Mouse (Mus musculus) liver, postnatal 0 days (tissue): ENCODE measurements around the gene Tfdp2. TPM values are rescaled to one million over a fixed set of nuclear protein-coding genes. Genes with fewer than 3 reads are reported as not detected.

Source experiments
- ATAC-seq: fragments of 200-750 bp; cut with Nextera tagmentation; 2 replicates; pipeline ENCODE4 v1.8.0; 2017; ENCODE audit warnings: mild to moderate bottlenecking, moderate library complexity
- DNase-seq: peaks from one replicate; pipeline ENCODE4 v3.0.0-alpha.2; 2016
- H3K27ac ChIP-seq: fragments of 300-500 bp; sonication (generic); 2 replicates; pipeline ENCODE4 v1.5.1; 2014; ENCODE audit warnings: antibody characterized with exemption, moderate library complexity, mild to moderate bottlenecking, low read depth
- H3K27me3 ChIP-seq: fragments of 300-500 bp; sonication (generic); 2 replicates; pipeline ENCODE4 v1.6.1; 2014; ENCODE audit warnings: low read length, control low read depth, mixed read lengths; ENCODE audit not compliant: insufficient read depth
- H3K36me3 ChIP-seq: fragments of 300-500 bp; sonication (generic); replicated peaks from 2 replicates; pipeline ENCODE4 v1.6.1; 2014; ENCODE audit warnings: mild to moderate bottlenecking, control low read depth, low read length, moderate library complexity, mixed read lengths; ENCODE audit not compliant: insufficient read depth
- H3K4me1 ChIP-seq: fragments of 300-500 bp; sonication (generic); 2 replicates; pipeline ENCODE4 v1.6.1; 2014; ENCODE audit warnings: antibody characterized with exemption, mild to moderate bottlenecking, control low read depth; ENCODE audit not compliant: insufficient read depth
- H3K4me2 ChIP-seq: fragments of 300-500 bp; sonication (generic); 2 replicates; pipeline ENCODE4 v1.6.1; 2014; ENCODE audit warnings: low read depth, mild to moderate bottlenecking, low read length, moderate library complexity, mixed read lengths
- H3K4me3 ChIP-seq: fragments of 300-500 bp; sonication (generic); 2 replicates; pipeline ENCODE4 v1.5.1; 2014; ENCODE audit warnings: low read depth, low read length
- H3K9ac ChIP-seq: fragments of 300-500 bp; sonication (generic); replicated peaks from 2 replicates; pipeline ENCODE4 v1.6.1; 2014; ENCODE audit warnings: mild to moderate bottlenecking, moderate library complexity
- H3K9me3 ChIP-seq: fragments of 300-500 bp; sonication (generic); 2 replicates; pipeline ENCODE4 v1.6.1; 2016; ENCODE audit warnings: mild to moderate bottlenecking, control low read depth, low read length, mixed read lengths
- CTCF ChIP-seq: sonication (generic); IDR thresholded peaks from 2 replicates; pipeline ENCODE4 v1.5.1; 2016; ENCODE audit warnings: antibody characterized with exemption, low read depth
- EP300 ChIP-seq: IDR thresholded peaks from 2 replicates; pipeline ENCODE4 v1.6.1; 2016; ENCODE audit warnings: antibody characterized with exemption, low read depth, mild to moderate bottlenecking
- WGBS: fragments of 180-500 bp; shearing (Covaris S2); extraction: QIAGEN DNeasy Blood & Tissue Kit; methylation state at CpG from one replicate; pipeline ENCODE4 v1.1.7; 2014; ENCODE audit not compliant: insufficient replicate concordance; 5-methylcytosine and 5-hydroxymethylcytosine counted together
- polyA plus RNA-seq: library from polyadenylated mRNA; unstranded; fragments of >200 nt; fragmentation: Nextera tagmentation; extraction: Ambion mirVana; gene quantifications from 2 replicates; pipeline ENCODE4 v1.2.1, GENCODE M21; 2015

The Tfdp2 gene
- polyA plus RNA-seq, 1 experiment from 2014 or later, result 61.7 TPM

DNA sequence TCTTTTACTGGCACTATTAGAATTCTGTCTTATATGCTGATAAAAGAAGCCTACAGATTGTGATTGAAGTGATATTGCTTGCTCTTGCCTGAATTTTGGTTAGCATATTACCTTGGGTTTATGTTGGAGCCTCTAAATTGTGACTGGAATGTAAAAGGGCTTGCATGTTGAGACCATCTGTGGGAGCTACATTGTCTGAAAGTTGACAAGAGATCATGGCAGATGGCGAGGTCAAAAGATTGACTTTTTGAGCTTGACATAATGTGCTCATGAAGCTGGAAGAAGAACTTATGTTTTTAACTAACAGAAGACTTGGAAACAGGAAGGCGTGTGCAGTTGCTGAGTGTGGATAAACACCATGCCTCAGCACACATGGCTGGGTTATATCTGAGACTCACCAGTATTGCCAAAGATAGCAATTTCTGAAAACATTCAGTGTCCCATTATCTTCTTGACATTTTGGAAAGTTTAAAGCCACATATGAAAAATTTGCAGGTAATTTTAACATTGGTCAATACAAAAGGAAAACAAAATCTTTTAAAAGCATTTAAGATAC is 23.1 kb downstream of the Tfdp2 start:
- no peak for DNase-seq
- peak overlapping the region; percentile 50 for H3K27ac ChIP-seq
- 52% methylated on average over 2 of the region's 2 CpGs for WGBS

DNA sequence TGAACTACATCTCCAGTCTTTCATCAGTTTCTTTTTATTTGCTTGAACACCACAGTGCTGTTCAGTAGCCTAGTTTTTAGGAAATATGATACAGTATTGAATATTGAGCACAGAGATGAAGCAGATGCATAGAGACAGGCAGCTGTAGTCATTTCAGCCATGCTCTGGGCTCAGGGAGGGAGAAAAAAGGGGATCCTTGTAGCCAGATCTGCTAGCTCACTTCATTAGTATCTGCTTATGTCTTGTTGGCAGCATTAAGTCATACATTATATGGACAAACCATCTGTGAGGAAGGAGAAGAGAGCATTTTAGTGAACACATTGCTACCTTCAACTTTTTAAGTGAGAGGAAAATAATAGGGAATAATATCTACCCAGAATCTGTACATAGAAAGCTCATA is 24.3 kb downstream of the Tfdp2 start:
- no peak for TF ChIP-seq EP300
- TF ChIP-seq CTCF, result no peak
- ATAC-seq (no peak), DNase-seq (no peak)
- Histone ChIP-seq H3K9me3 (no peaks in the 10 kb centered on the region), H3K4me1 (no peaks in the 10 kb centered on the region), H3K36me3 (no peaks in the 10 kb centered on the region), H3K27ac (no peak overlapping the region), H3K4me3 (no peak overlapping the region), H3K4me2 (no peak overlapping the region), H3K9ac (no peak overlapping the region), H3K27me3 (no peaks in the 10 kb centered on the region)

More for the DNA sequence above, 23.1 kb downstream of the Tfdp2 start:
- peak; percentile 56; the same call in 1 of the 2 replicates for ATAC-seq
- H3K9me3 ChIP-seq, result no peaks in the 10 kb centered on the region
- TF ChIP-seq CTCF, result no peak
- H3K4me3 ChIP-seq, result no peak overlapping the region
- no peaks in the 10 kb centered on the region for H3K27me3 ChIP-seq
- no peak overlapping the region for H3K4me2 ChIP-seq
- H3K9ac ChIP-seq, result no peak overlapping the region
- no peaks in the 10 kb centered on the region for H3K4me1 ChIP-seq
- H3K36me3 ChIP-seq, result no peaks in the 10 kb centered on the region

DNA sequence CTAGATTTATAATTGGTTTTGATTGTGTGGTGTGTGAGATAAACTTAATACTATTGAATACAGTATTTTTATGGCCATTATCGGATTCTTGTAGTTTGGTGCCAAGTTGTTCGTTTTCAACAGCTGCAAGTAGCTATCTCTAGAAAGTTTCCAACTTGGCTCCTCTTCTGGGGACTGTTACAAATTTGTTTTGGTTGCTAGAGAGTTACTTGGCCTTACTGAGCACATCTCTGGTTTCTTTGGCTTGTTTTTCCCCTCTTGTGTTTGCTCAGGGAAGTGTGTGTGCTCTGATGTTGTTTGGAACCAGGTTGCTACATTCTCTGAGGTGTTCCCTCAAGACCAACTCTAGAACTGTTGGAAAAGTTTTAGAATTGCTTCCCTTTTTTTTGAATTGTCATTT is 27.2 kb downstream of the Tfdp2 start:
- Histone ChIP-seq H3K36me3 (no peaks in the 10 kb centered on the region), H3K9ac (no peak overlapping the region), H3K27me3 (no peaks in the 10 kb centered on the region), H3K27ac (no peak overlapping the region), H3K4me1 (no peaks in the 10 kb centered on the region), H3K9me3 (no peaks in the 10 kb centered on the region), H3K4me2 (no peak overlapping the region), H3K4me3 (no peak overlapping the region)
- 75% methylated on average over 2 of the region's 2 CpGs for WGBS
- DNase-seq, result no peak
- no peak for ATAC-seq
- TF ChIP-seq CTCF (no peak), EP300 (no peak)

DNA sequence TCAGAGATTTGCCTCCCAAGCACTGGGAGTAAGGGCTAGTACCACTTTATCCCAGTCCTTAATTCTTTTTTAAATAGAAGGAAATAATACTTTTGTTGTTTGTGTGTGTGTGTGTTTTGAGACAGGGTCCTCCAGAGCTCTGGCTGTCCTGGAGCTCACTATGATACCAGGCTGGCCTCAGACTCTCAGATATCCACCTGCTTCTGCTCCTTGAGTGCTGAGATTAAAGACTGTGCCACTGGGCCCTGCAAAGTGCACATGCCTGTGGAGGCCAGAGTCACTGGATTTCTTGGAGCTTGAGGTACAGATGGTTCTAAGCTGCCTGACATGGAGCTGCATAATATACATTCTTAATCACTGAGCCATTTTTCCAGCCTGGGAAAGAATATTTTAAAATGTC is 32.2 kb downstream of the Tfdp2 start:
- no peak overlapping the region for H3K9ac ChIP-seq
- H3K4me3 ChIP-seq, result no peak overlapping the region
- H3K4me2 ChIP-seq, result no peak overlapping the region
- H3K27ac ChIP-seq, result no peak overlapping the region
- no peaks in the 10 kb centered on the region for H3K27me3 ChIP-seq
- no peaks in the 10 kb centered on the region for H3K4me1 ChIP-seq
- H3K36me3 ChIP-seq, result no peaks in the 10 kb centered on the region
- no peak for DNase-seq
- H3K9me3 ChIP-seq, result no peaks in the 10 kb centered on the region
- no peak for TF ChIP-seq CTCF
- TF ChIP-seq EP300, result no peak
- no peak for ATAC-seq

DNA sequence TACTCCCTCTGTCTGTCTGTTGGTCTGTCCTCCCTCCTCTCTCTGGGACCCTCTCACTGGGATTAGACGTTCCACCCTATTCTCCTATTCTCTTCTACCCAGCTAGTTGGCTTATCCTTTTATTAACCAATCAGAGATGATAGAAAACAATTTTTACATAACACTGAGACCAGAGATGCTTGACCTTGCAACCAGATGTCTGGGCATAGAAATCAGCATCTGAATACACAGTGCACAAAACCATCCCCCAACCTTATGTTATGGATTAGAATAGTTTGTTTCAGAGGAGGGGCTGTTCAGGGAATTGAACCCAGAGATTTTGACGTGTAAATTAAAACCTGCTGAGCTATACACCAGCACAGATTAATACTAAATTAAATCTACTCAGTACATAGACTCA is 34.2 kb downstream of the Tfdp2 start:
- no peak for TF ChIP-seq EP300
- TF ChIP-seq CTCF, result no peak
- Histone ChIP-seq H3K9me3 (no peaks in the 10 kb centered on the region), H3K9ac (no peak overlapping the region), H3K4me3 (no peak overlapping the region), H3K27me3 (no peaks in the 10 kb centered on the region), H3K36me3 (no peaks in the 10 kb centered on the region), H3K4me2 (no peak overlapping the region), H3K27ac (no peak overlapping the region), H3K4me1 (no peaks in the 10 kb centered on the region)
- 89% methylated on average over 2 of the region's 2 CpGs for WGBS
- DNase-seq (no peak), ATAC-seq (no peak)

DNA sequence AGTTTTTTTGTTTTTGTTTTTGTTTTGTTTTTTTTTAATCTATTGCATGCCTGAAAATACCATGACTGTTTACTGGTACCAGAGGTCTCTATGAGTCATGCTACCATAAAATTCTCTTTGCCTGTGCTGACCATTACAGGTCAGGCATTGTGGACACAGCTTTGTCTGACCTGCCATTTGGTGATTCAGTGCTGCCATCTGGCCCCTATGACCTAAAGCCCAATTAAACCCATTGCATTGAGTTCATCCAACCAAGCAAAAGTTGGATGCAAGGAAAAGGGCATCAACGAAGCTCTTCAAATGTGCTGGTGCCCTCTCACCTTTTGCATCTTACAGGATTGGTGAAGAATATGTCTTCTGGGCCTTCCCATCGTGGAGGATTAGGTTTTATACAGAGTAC is 39.4 kb downstream of the Tfdp2 start:
- no peak for ATAC-seq
- WGBS, result 91% methylated on average over 2 of the region's 2 CpGs
- TF ChIP-seq CTCF, result no peak
- Histone ChIP-seq H3K4me2 (no peak overlapping the region), H3K4me3 (no peak overlapping the region), H3K27me3 (no peaks in the 10 kb centered on the region), H3K36me3 (no peaks in the 10 kb centered on the region), H3K9me3 (no peaks in the 10 kb centered on the region), H3K4me1 (no peaks in the 10 kb centered on the region; the same call in 1 of the 2 replicates), H3K9ac (no peak overlapping the region), H3K27ac (no peak overlapping the region)
- DNase-seq, result no peak

DNA sequence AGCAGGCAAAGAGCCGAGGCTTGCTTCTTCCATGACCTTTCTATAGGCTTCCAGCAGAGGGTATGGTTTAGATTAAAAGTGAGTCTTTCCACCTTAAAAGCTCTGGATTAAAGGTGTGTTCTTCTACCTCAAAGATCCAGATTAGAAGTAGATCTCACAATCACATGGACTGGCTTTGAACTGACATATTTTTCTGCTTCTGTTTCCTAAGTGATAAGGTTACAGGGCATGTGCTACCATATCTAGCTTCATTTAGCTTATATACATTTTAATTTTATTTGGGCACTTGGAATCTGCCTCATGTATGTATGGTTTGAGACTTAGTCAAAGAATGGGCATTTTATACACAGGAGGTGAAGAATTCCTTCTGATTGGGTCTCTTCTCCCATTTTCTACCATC is 41.3 kb downstream of the Tfdp2 start:
- Histone ChIP-seq H3K9me3 (no peaks in the 10 kb centered on the region), H3K27ac (no peak overlapping the region), H3K36me3 (no peaks in the 10 kb centered on the region; the same call in 1 of the 2 replicates), H3K27me3 (no peaks in the 10 kb centered on the region), H3K4me2 (no peak overlapping the region), H3K9ac (no peak overlapping the region), H3K4me3 (no peak overlapping the region), H3K4me1 (peaks cover 2% of the 10 kb centered on the region)
- DNase-seq, result no peak
- ATAC-seq, result no peak
- WGBS, result 91% methylated on average over 1 of the region's 1 CpGs
- TF ChIP-seq CTCF (no peak), EP300 (peak; percentile 54; the same call in 1 of the 2 replicates)
